Mouse (Mus musculus) liver, embryonic 14.5 days (tissue): Measurements from ENCODE around the gene Cdk19. TPM values are rescaled to one million over a fixed set of nuclear protein-coding genes. Genes with fewer than 3 reads are reported as not detected.

Experiments used
- ATAC-seq: fragments of 200-750 bp; cut with Nextera tagmentation; 2 replicates; pipeline ENCODE4 v1.8.0; 2017; ENCODE audit warnings: moderate number of reproducible peaks, mild to moderate bottlenecking, moderate library complexity; ENCODE audit not compliant: insufficient read depth
- DNase-seq, 3 experiments: peaks; one replicate each; pipeline ENCODE4 v3.0.0-alpha.2; 2012 to 2013; ENCODE audit warnings: low read depth in 3 of 3, low spot score in 3 of 3
- H3K27ac ChIP-seq: fragments of 300-500 bp; sonication (generic); 2 replicates; pipeline ENCODE4 v1.5.1; 2014; ENCODE audit warnings: moderate library complexity, mild to moderate bottlenecking, control low read depth, inconsistent platforms
- H3K27me3 ChIP-seq: fragments of 300-500 bp; sonication (generic); 2 replicates; pipeline ENCODE4 v1.6.1; 2014; ENCODE audit warnings: mild to moderate bottlenecking, low read length, moderate library complexity; ENCODE audit not compliant: control insufficient read depth, insufficient read depth
- H3K36me3 ChIP-seq: fragments of 300-500 bp; sonication (generic); replicated peaks from 2 replicates; pipeline ENCODE4 v1.6.1; 2014; ENCODE audit warnings: low read depth; ENCODE audit not compliant: control insufficient read depth, insufficient read depth
- H3K4me1 ChIP-seq, 2 experiments: fragments of 200-500 bp in 1 of 2; fragments of 300-500 bp in 1 of 2; sonication (generic) in 1 of 2; replicated peaks; 2 replicates each; pipeline ENCODE4 v1.6.1; 2012 to 2014; ENCODE audit warnings: antibody characterized with exemption in 1 of 2, inconsistent platforms in 1 of 2, low read length in 1 of 2; ENCODE audit not compliant: control insufficient read depth in 2 of 2, insufficient read depth in 2 of 2
- H3K4me2 ChIP-seq: fragments of 300-500 bp; sonication (generic); 2 replicates; pipeline ENCODE4 v1.6.1; 2014; ENCODE audit warnings: low read depth, mild to moderate bottlenecking, control low read depth, moderate library complexity
- H3K4me3 ChIP-seq, 2 experiments: fragments of 200-500 bp in 1 of 2; fragments of 300-500 bp in 1 of 2; sonication (generic) in 1 of 2; 2 replicates each; pipeline ENCODE4 v1.5.1; 2012 to 2014; ENCODE audit warnings: low read depth in 2 of 2, low read length in 2 of 2, mild to moderate bottlenecking in 2 of 2, control low read depth in 1 of 2, inconsistent platforms in 1 of 2, moderate library complexity in 1 of 2; ENCODE audit not compliant: insufficient read depth in 1 of 2
- H3K9ac ChIP-seq: fragments of 300-500 bp; sonication (generic); replicated peaks from 2 replicates; pipeline ENCODE4 v1.6.1; 2014; ENCODE audit warnings: mild to moderate bottlenecking, control low read depth, moderate library complexity
- H3K9me3 ChIP-seq: fragments of 300-500 bp; sonication (generic); 2 replicates; pipeline ENCODE4 v1.6.1; 2016; ENCODE audit warnings: low read length, mixed read lengths; ENCODE audit not compliant: control insufficient read depth
- CTCF ChIP-seq: IDR thresholded peaks from 2 replicates; pipeline ENCODE4 v1.5.1; 2016; ENCODE audit warnings: antibody characterized with exemption, low read depth, control low read depth
- EP300 ChIP-seq: IDR thresholded peaks from 2 replicates; pipeline ENCODE4 v1.6.1; 2016; ENCODE audit warnings: antibody characterized with exemption, low read depth
- WGBS: fragments of 180-500 bp; shearing (Covaris S2); extraction: QIAGEN DNeasy Blood & Tissue Kit; methylation state at CpG from one replicate; pipeline ENCODE4 v1.1.7; 2014; ENCODE audit not compliant: insufficient replicate concordance; 5-methylcytosine and 5-hydroxymethylcytosine counted together
- polyA plus RNA-seq, 2 experiments: library from polyadenylated mRNA; depleted of rRNA in 1 of 2; stranded (reverse) in 1 of 2; unstranded in 1 of 2; fragments of >200 nt; fragmentation: Nextera tagmentation in 1 of 2; extraction: Ambion mirVana in 1 of 2; gene quantifications; 2 replicates each; pipeline versions ENCODE4 v1.2.1 to v1.2.3; 2012 to 2014

The Cdk19 gene
- polyA plus RNA-seq, 2 experiments, result 3.1 TPM

GRCm38 (mm10) chr10:40432375-40432774 is 93.0 kb downstream of the Cdk19 start:
- Histone ChIP-seq H3K9me3 (no peaks in the 10 kb centered on the region), H3K27ac (no peak overlapping the region), H3K4me1 (peaks cover 0 to 2% of the 10 kb centered on the region in 2 experiments; a peak in 1 of 4 replicates), H3K4me2 (no peak overlapping the region), H3K27me3 (no peaks in the 10 kb centered on the region), H3K36me3 (no peaks in the 10 kb centered on the region), H3K9ac (no peak overlapping the region), H3K4me3 (no peak overlapping the region)
- 79% methylated on average over 9 of the region's 9 CpGs for WGBS
- TF ChIP-seq EP300 (no peak), CTCF (no peak)
- no peak for ATAC-seq
- no peak for DNase-seq

- TF ChIP-seq EP300 (no peak), CTCF (no peak)
- no peaks in the 10 kb centered on the region for H3K9me3 ChIP-seq
Measured at GRCm38 (mm10) chr10:40435402-40435801, 96.0 kb downstream of the Cdk19 start.

GRCm38 (mm10) chr10:40437117-40437516 is 97.8 kb downstream of the Cdk19 start:
- ATAC-seq (no peak), DNase-seq (no peak)
- whole genome bisulfite sequencing, result 38% methylated on average over 3 of the region's 3 CpGs
- Histone ChIP-seq H3K27me3 (no peaks in the 10 kb centered on the region), H3K36me3 (no peaks in the 10 kb centered on the region), H3K27ac (no peak overlapping the region), H3K4me2 (no peak overlapping the region), H3K4me1 (no peaks in the 10 kb centered on the region), H3K9ac (no peak overlapping the region), H3K9me3 (no peaks in the 10 kb centered on the region), H3K4me3 (no peak overlapping the region)
- no peak for TF ChIP-seq EP300
- no peak for TF ChIP-seq CTCF

More at GRCm38 (mm10) chr10:40435402-40435801, 96.0 kb downstream of the Cdk19 start:
- DNase-seq (no peak), ATAC-seq (no peak)
- Histone ChIP-seq H3K9ac (no peak overlapping the region), H3K4me2 (no peak overlapping the region), H3K36me3 (no peaks in the 10 kb centered on the region), H3K4me1 (0 out of 4 replicates have a peak, but pooled peaks cover 0 to 2% of the 10 kb centered on the region in 2 experiments), H3K4me3 (no peak overlapping the region), H3K27me3 (no peaks in the 10 kb centered on the region), H3K27ac (no peak overlapping the region)
- whole genome bisulfite sequencing, result 48% methylated on average over 12 of the region's 12 CpGs

- Histone ChIP-seq H3K4me3 (no peak overlapping the region), H3K27ac (no peak overlapping the region), H3K36me3 (no peaks in the 10 kb centered on the region), H3K4me1 (no peaks in the 10 kb centered on the region), H3K9me3 (no peaks in the 10 kb centered on the region), H3K27me3 (no peaks in the 10 kb centered on the region), H3K9ac (no peak overlapping the region), H3K4me2 (no peak overlapping the region)
- ATAC-seq (no peak), DNase-seq (no peak)
- 82% methylated on average over 10 of the region's 10 CpGs for WGBS
- no peak for TF ChIP-seq EP300
- no peak for TF ChIP-seq CTCF
Measured at GRCm38 (mm10) chr10:40440740-40441139, 101.4 kb downstream of the Cdk19 start.

GRCm38 (mm10) chr10:40442076-40442475 is 102.7 kb downstream of the Cdk19 start:
- no peak overlapping the region for H3K4me3 ChIP-seq
- H3K9ac ChIP-seq, result no peak overlapping the region
- DNase-seq (no peak), ATAC-seq (no peak)
- no peak for TF ChIP-seq EP300
- no peak for TF ChIP-seq CTCF
- 68% methylated on average over 1 of the region's 1 CpGs for WGBS
- H3K36me3 ChIP-seq, result no peaks in the 10 kb centered on the region
- peaks cover 0 to 4% of the 10 kb centered on the region in 2 experiments; a peak in 1 of 4 replicates for H3K4me1 ChIP-seq
- no peak overlapping the region for H3K27ac ChIP-seq
- no peaks in the 10 kb centered on the region for H3K9me3 ChIP-seq
- H3K27me3 ChIP-seq, result no peaks in the 10 kb centered on the region
- no peak overlapping the region for H3K4me2 ChIP-seq
